Mouse (Mus musculus): ENCODE results near the gene Gm13889. TPM values are rescaled to one million over a fixed set of nuclear protein-coding genes. Genes with fewer than 3 reads are reported as not detected.
A peak's percentile ranks its signal among the peaks of the same experiment; 100 is the strongest.

Gm13889 gene
- total and polyA plus RNA-seq, 2 experiments from 2014 or later = 29.3 to 47.5 TPM

- ATAC-seq (no peak; the same call in 1 of the 2 replicates), DNase-seq (no peak)
- H3K4me2 ChIP-seq (ENCODE audit: low read depth) = peak overlapping the region; percentile 74
- TF ChIP-seq CTCF (IDR thresholded peaks at IDR 0.05; ENCODE audit: low read depth) = no peak
- peaks cover 14% of the 10 kb centered on the region for H3K4me1 ChIP-seq (ENCODE audit: insufficient read depth)
- peaks cover 14% of the 10 kb centered on the region; the same call in 1 of the 2 replicates for H3K36me3 ChIP-seq (ENCODE audit: insufficient read depth)
- H3K4me3 ChIP-seq (ENCODE audit: low read depth, low read length) = peak overlapping the region; percentile 36
- H3K27me3 ChIP-seq (ENCODE audit: insufficient read depth, low read length) = no peaks in the 10 kb centered on the region
- peak overlapping the region; percentile 68 for H3K9ac ChIP-seq
- H3K9me3 ChIP-seq (ENCODE audit: low read length) = no peaks in the 10 kb centered on the region
- WGBS = 26% methylated on average over 21 of the region's 21 CpGs
- peak overlapping the region; percentile 73 for H3K27ac ChIP-seq (ENCODE audit: low read depth, low read length)
Observed at GRCm38 (mm10) chr2:93975526-93976435, 18.8 kb upstream of the Gm13889 start.

GRCm38 (mm10) chr2:93975041-93975440, 18.0 kb upstream of the Gm13889 start:
- Histone ChIP-seq H3K27ac (ENCODE audit: low read depth, low read length) (no peak overlapping the region), H3K36me3 (ENCODE audit: insufficient read depth) (0 out of 2 replicates have a peak, but pooled peaks cover 7% of the 10 kb centered on the region), H3K4me3 (ENCODE audit: low read depth, low read length) (no peak overlapping the region), H3K9me3 (ENCODE audit: low read length) (no peaks in the 10 kb centered on the region), H3K9ac (no peak overlapping the region), H3K27me3 (ENCODE audit: insufficient read depth, low read length) (no peaks in the 10 kb centered on the region), H3K4me1 (ENCODE audit: insufficient read depth) (peaks cover 14% of the 10 kb centered on the region), H3K4me2 (ENCODE audit: low read depth) (no peak overlapping the region)
- no peak for TF ChIP-seq CTCF (IDR thresholded peaks at IDR 0.05; ENCODE audit: low read depth)
- ATAC-seq (no peak), DNase-seq (no peak)
- 43% methylated on average over 7 of the region's 7 CpGs for WGBS

GRCm38 (mm10) chr2:93971647-93972046, 14.6 kb upstream of the Gm13889 start:
- DNase-seq = no peak
- no peak overlapping the region for H3K9ac ChIP-seq
- no peak overlapping the region for H3K4me3 ChIP-seq (ENCODE audit: low read depth, low read length)
- 50% methylated on average over 3 of the region's 3 CpGs for WGBS
- no peaks in the 10 kb centered on the region for H3K36me3 ChIP-seq (ENCODE audit: insufficient read depth)
- ATAC-seq = no peak
- no peaks in the 10 kb centered on the region for H3K27me3 ChIP-seq (ENCODE audit: insufficient read depth, low read length)
- no peak for TF ChIP-seq CTCF (IDR thresholded peaks at IDR 0.05; ENCODE audit: low read depth)
- peaks cover 9% of the 10 kb centered on the region for H3K4me1 ChIP-seq (ENCODE audit: insufficient read depth)
- no peak overlapping the region for H3K27ac ChIP-seq (ENCODE audit: low read depth, low read length)
- H3K9me3 ChIP-seq (ENCODE audit: low read length) = no peaks in the 10 kb centered on the region
- H3K4me2 ChIP-seq (ENCODE audit: low read depth) = no peak overlapping the region

- H3K4me1 ChIP-seq (ENCODE audit: insufficient read depth) = 0 out of 2 replicates have a peak, but pooled peaks cover 12% of the 10 kb centered on the region
- H3K4me3 ChIP-seq (ENCODE audit: low read depth, low read length) = no peak overlapping the region
- H3K4me2 ChIP-seq (ENCODE audit: low read depth) = no peak overlapping the region
- no peaks in the 10 kb centered on the region for H3K27me3 ChIP-seq (ENCODE audit: insufficient read depth, low read length)
- H3K9me3 ChIP-seq (ENCODE audit: low read length) = no peaks in the 10 kb centered on the region
- H3K36me3 ChIP-seq (ENCODE audit: insufficient read depth) = no peaks in the 10 kb centered on the region
- 15% methylated on average over 7 of the region's 7 CpGs for WGBS
- no peak for TF ChIP-seq CTCF (IDR thresholded peaks at IDR 0.05; ENCODE audit: low read depth)
- DNase-seq (peak; percentile 76), ATAC-seq (peak; percentile 80)
- H3K9ac ChIP-seq = no peak overlapping the region
- H3K27ac ChIP-seq (ENCODE audit: low read depth, low read length) = peak overlapping the region; percentile 59
Observed at GRCm38 (mm10) chr2:93964494-93965160, 7.6 kb upstream of the Gm13889 start.

GRCm38 (mm10) chr2:93963802-93964201, 6.8 kb upstream of the Gm13889 start:
- ATAC-seq (no peak), DNase-seq (no peak)
- Histone ChIP-seq H3K27ac (ENCODE audit: low read depth, low read length) (0 out of 2 replicates have a peak overlapping the region, but pooled peaks have one; percentile 15), H3K4me1 (ENCODE audit: insufficient read depth) (0 out of 2 replicates have a peak, but pooled peaks cover 12% of the 10 kb centered on the region), H3K4me3 (ENCODE audit: low read depth, low read length) (no peak overlapping the region), H3K4me2 (ENCODE audit: low read depth) (no peak overlapping the region), H3K9ac (no peak overlapping the region), H3K27me3 (ENCODE audit: insufficient read depth, low read length) (no peaks in the 10 kb centered on the region), H3K36me3 (ENCODE audit: insufficient read depth) (no peaks in the 10 kb centered on the region), H3K9me3 (ENCODE audit: low read length) (no peaks in the 10 kb centered on the region)
- no peak for TF ChIP-seq CTCF (IDR thresholded peaks at IDR 0.05; ENCODE audit: low read depth)
- WGBS = 80% methylated on average over 1 of the region's 1 CpGs

GRCm38 (mm10) chr2:93961716-93962115, 4.7 kb upstream of the Gm13889 start:
- H3K9me3 ChIP-seq (ENCODE audit: low read length) = no peaks in the 10 kb centered on the region
- H3K9ac ChIP-seq = no peak overlapping the region
- H3K36me3 ChIP-seq (ENCODE audit: insufficient read depth) = no peaks in the 10 kb centered on the region
- H3K4me1 ChIP-seq (ENCODE audit: insufficient read depth) = 0 out of 2 replicates have a peak, but pooled peaks cover 16% of the 10 kb centered on the region
- DNase-seq = no peak
- H3K27me3 ChIP-seq (ENCODE audit: insufficient read depth, low read length) = no peaks in the 10 kb centered on the region
- TF ChIP-seq CTCF (IDR thresholded peaks at IDR 0.05; ENCODE audit: low read depth) = no peak
- H3K27ac ChIP-seq (ENCODE audit: low read depth, low read length) = no peak overlapping the region
- no peak overlapping the region for H3K4me2 ChIP-seq (ENCODE audit: low read depth)
- H3K4me3 ChIP-seq (ENCODE audit: low read depth, low read length) = no peak overlapping the region
- 74% methylated on average over 8 of the region's 8 CpGs for WGBS
- ATAC-seq = no peak
